Mouse (Mus musculus) macrophage (primary cell): ENCODE measurements at regions not wholly inside any gene's neighbourhood (a gene's known extent, or its start where the extent isn't known, plus 50 kb on each side); places are given as distances from the start of the nearest gene placed in this dataset.

Experiments
- H3K27ac ChIP-seq: fragments of 350-480 bp; formaldehyde crosslinking; 2 replicates; pipeline ENCODE4 v1.9.0; 2021
- H3K36me3 ChIP-seq: fragments of 350-480 bp; formaldehyde crosslinking; 2 replicates; pipeline ENCODE4 v1.9.0; 2021; ENCODE audit errors: inconsistent target
- H3K4me3 ChIP-seq: fragments of 350-480 bp; formaldehyde crosslinking; 2 replicates; pipeline ENCODE4 v1.9.0; 2021; ENCODE audit errors: inconsistent target
- H3K79me2 ChIP-seq: fragments of 350-480 bp; formaldehyde crosslinking; 2 replicates; pipeline ENCODE4 v1.9.0; 2021; ENCODE audit errors: inconsistent target
- WGBS: methylation state at CpG from one replicate; pipeline ENCODE4 v1.1.7; 2026; ENCODE audit warnings: inconsistent platforms; ENCODE audit not compliant: missing documents; 5-methylcytosine and 5-hydroxymethylcytosine counted together

- Histone ChIP-seq H3K79me2 (no peaks in the 10 kb centered on the region), H3K27ac (no peak overlapping the region), H3K4me3 (no peak overlapping the region), H3K36me3 (no peaks in the 10 kb centered on the region)
- WGBS = 43% methylated on average over 4 of the region's 4 CpGs
These were observed 85.7 kb downstream of the Ier5 start for GRCm38 (mm10) chr1:155013784-155014183.

DNA sequence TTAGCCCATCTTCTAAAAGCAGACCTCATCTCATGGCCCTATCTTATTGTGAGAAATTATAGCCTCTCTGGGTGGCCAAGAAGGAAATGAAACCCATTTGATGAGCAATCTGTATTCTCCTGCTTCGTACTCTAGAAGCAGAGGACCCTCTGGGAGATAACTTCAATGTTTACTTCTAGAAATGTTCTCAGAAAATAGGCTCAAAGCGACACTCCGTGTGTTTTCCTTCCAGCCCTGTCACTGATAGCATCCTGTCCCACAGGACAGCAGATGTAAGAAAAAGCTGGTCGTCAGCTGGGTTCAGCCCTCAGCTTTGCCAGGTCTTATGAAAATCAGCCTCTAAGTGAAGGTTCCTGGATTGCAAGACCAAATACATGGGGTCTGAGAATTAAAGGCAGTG lies 86.1 kb downstream of the Ier5 start:
- Histone ChIP-seq H3K79me2 (no peaks in the 10 kb centered on the region), H3K36me3 (no peaks in the 10 kb centered on the region), H3K4me3 (no peak overlapping the region), H3K27ac (no peak overlapping the region)
- WGBS = 71% methylated on average over 4 of the region's 4 CpGs

GRCm38 (mm10) chr1:155006539-155007486 lies 92.6 kb downstream of the Ier5 start:
- no peak overlapping the region for H3K27ac ChIP-seq
- no peaks in the 10 kb centered on the region for H3K36me3 ChIP-seq
- no peak overlapping the region for H3K4me3 ChIP-seq
- no peaks in the 10 kb centered on the region for H3K79me2 ChIP-seq
- WGBS = 17% methylated on average over 16 of the region's 16 CpGs

DNA sequence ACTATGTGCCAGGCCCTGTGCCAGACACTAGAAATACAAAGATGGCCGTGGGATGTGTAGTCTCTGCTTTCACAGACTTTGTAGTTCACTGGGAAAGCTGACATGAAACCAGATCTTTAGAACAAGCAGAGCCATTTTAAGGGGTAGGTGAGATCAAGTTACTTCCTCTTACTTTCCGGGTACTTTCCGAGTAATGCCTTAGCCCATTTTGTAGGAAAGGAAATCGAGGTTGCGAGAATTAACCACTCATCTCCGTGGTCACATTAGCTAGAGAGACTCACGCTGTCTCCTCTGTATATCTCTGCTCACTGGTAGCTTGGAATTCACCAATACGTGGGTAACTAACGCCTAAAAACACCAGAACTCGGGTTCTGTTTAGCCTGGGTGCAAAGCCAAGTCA lies 93.3 kb downstream of the Ier5 start:
- H3K79me2 ChIP-seq = no peaks in the 10 kb centered on the region
- no peaks in the 10 kb centered on the region for H3K36me3 ChIP-seq
- 49% methylated on average over 10 of the region's 10 CpGs for WGBS
- H3K27ac ChIP-seq = no peak overlapping the region
- no peak overlapping the region for H3K4me3 ChIP-seq

DNA sequence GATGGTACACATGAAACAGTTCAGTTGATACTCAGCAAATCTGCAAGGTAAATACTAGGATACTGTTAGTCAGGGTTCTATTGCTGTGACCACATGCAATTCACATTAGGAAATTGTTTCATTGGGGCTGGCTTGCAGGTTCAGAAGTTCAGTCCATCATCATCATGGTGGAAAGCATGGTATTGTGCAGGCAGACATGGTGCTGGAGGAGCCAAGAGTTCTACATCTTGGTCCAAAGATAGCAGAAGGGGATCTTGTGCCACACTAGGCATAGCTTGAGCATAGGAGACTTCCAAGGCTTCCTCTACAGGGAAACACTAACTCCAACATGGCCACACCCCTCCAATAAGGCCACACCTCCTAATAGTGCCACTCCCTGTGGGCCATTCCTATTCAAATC lies 99.1 kb downstream of the Ier5 start:
- Histone ChIP-seq H3K27ac (no peak overlapping the region), H3K4me3 (no peak overlapping the region), H3K79me2 (no peaks in the 10 kb centered on the region)

GRCm38 (mm10) chr1:154999501-155000131 lies 99.8 kb downstream of the Ier5 start:
- Histone ChIP-seq H3K36me3 (no peaks in the 10 kb centered on the region), H3K79me2 (no peaks in the 10 kb centered on the region), H3K4me3 (no peak overlapping the region), H3K27ac (no peak overlapping the region)
- 87% methylated on average over 9 of the region's 9 CpGs for WGBS

More for the DNA sequence above, 99.1 kb downstream of the Ier5 start:
- H3K36me3 ChIP-seq = no peaks in the 10 kb centered on the region

GRCm38 (mm10) chr1:154995778-154996390 lies 103.6 kb downstream of the Ier5 start:
- no peak overlapping the region for H3K4me3 ChIP-seq
- no peaks in the 10 kb centered on the region for H3K79me2 ChIP-seq
- no peak overlapping the region for H3K27ac ChIP-seq
- WGBS = 85% methylated on average over 9 of the region's 9 CpGs
- H3K36me3 ChIP-seq = no peaks in the 10 kb centered on the region

- H3K4me3 ChIP-seq = no peak overlapping the region
- no peaks in the 10 kb centered on the region for H3K36me3 ChIP-seq
- no peaks in the 10 kb centered on the region for H3K79me2 ChIP-seq
- WGBS = 91% methylated on average over 17 of the region's 21 CpGs
- no peak overlapping the region for H3K27ac ChIP-seq
These were observed 105.2 kb downstream of the Ier5 start for GRCm38 (mm10) chr1:154993927-154994856.

- Histone ChIP-seq H3K36me3 (no peaks in the 10 kb centered on the region), H3K79me2 (no peaks in the 10 kb centered on the region), H3K27ac (no peak overlapping the region), H3K4me3 (no peak overlapping the region)
- WGBS = 91% methylated on average over 7 of the region's 7 CpGs
These were observed 99.0 kb upstream of the Cacna1e start for GRCm38 (mm10) chr1:154983325-154983724.

- H3K79me2 ChIP-seq = no peaks in the 10 kb centered on the region
- WGBS = 89% methylated on average over 9 of the region's 9 CpGs
- H3K36me3 ChIP-seq = no peaks in the 10 kb centered on the region
- H3K27ac ChIP-seq = no peak overlapping the region
- no peak overlapping the region for H3K4me3 ChIP-seq
These were observed 98.5 kb upstream of the Cacna1e start for GRCm38 (mm10) chr1:154982836-154983235.

DNA sequence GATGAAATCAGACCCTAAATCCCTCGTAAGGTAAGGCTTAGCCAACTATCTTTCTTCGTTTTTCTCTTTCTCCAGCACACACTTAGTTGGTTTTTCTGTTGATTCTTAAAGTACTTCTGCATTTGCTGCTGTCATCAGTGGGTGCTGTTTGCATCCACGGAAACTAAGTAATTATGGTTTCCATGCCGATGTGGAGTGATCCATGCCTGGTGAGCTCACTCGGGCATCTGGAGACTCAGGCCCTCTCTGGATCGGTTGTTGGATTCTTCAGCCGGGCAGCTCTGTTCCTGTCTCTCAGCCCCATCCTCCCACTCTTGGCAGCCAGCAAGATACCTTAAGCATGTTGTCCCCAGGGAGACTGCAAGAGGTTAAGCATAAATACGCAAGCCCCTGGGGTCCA lies 97.4 kb upstream of the Cacna1e start:
- Histone ChIP-seq H3K27ac (no peak overlapping the region), H3K4me3 (no peak overlapping the region), H3K79me2 (no peaks in the 10 kb centered on the region), H3K36me3 (no peaks in the 10 kb centered on the region)
- 79% methylated on average over 8 of the region's 8 CpGs for WGBS

- 73% methylated on average over 4 of the region's 4 CpGs for WGBS
- Histone ChIP-seq H3K36me3 (no peaks in the 10 kb centered on the region), H3K79me2 (no peaks in the 10 kb centered on the region), H3K27ac (no peak overlapping the region), H3K4me3 (no peak overlapping the region)
These were observed 91.4 kb upstream of the Cacna1e start for GRCm38 (mm10) chr1:154975732-154976131.

GRCm38 (mm10) chr1:154961271-154961670 lies 77.0 kb upstream of the Cacna1e start:
- Histone ChIP-seq H3K36me3 (no peaks in the 10 kb centered on the region), H3K4me3 (no peak overlapping the region), H3K27ac (no peak overlapping the region), H3K79me2 (no peaks in the 10 kb centered on the region)
- WGBS = 81% methylated on average over 3 of the region's 4 CpGs

- Histone ChIP-seq H3K79me2 (no peaks in the 10 kb centered on the region), H3K36me3 (no peaks in the 10 kb centered on the region), H3K27ac (no peak overlapping the region), H3K4me3 (no peak overlapping the region)
- WGBS = 84% methylated on average over 5 of the region's 5 CpGs
These were observed 72.3 kb upstream of the Cacna1e start for GRCm38 (mm10) chr1:154956625-154957031.
